Mouse (Mus musculus) lung, postnatal 25 days (tissue): ENCODE data around the gene Mfrp.
A peak's percentile ranks its signal among the peaks of the same experiment; 100 is the strongest.
"Not testable (repeated sequence)": the region's sequence is repeated elsewhere in the genome, so short reads cannot be mapped to it uniquely, and the experiment has no call there.

Experiments
- DNase-seq: peaks from one replicate; pipeline ENCODE4 v3.0.0; 2022; ENCODE audit warnings: low spot score

The Mfrp gene

GRCm38 (mm10) chr9:44106182-44106581, 4.7 kb downstream of the Mfrp start:
- DNase-seq, result no peak

DNA sequence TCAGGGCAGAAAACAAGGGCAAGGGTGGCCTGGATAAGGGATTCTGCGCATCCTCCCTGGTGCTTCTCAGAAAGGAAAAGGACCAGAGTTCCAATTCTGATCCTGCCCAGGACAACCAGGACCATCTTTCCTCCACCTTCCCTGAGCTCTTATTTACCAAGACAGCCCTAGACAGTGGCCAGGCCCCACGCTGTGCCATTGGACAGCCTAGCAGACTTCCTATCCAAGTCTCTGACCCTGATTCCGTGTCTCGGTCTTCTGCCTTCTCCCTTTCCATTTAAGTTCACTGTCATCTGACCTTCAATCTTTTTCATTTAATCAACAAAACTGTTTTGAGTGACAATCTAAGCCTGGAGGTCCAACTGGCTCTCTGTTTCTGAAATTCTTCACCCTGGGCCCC, 5.1 kb downstream of the Mfrp start:
- no peak for DNase-seq

GRCm38 (mm10) chr9:44107110-44107509, 5.6 kb downstream of the Mfrp start, which contains the start of gene C1qtnf5:
C1qtnf5 (plus strand) TSS chr9:44107245.
- DNase-seq, result peak; percentile 84

DNA sequence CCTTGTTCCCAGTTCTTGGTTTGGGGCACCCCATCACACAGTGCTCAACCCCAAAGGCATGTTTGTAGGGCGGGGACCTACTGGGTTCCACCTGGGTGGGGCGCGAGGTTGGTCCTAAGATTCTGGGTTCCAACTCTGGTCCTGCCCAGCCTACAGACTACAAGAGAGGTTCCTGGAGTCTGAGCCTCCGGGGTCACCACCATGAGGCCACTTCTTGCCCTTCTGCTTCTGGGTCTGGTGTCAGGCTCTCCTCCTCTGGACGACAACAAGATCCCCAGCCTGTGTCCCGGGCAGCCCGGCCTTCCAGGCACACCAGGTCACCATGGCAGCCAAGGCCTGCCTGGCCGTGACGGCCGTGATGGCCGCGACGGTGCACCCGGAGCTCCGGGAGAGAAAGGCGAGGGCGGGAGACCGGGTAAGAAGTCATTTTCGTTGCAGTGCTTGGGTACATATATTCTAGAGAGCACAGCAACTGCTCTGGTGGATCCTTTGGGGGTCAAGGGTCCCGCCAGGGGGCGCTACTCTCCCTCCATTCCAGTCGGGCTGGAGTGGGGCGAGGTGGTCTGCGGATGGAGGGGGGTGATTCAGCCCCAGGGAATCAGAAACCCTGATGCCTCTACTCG, 6.1 kb downstream of the Mfrp start:
- DNase-seq, result no peak

- no peak for DNase-seq
Measured at GRCm38 (mm10) chr9:44108269-44109055, 6.9 kb downstream of the Mfrp start.

- DNase-seq, result peak; percentile 72
Measured at GRCm38 (mm10) chr9:44109360-44110095, 8.0 kb downstream of the Mfrp start.

DNA sequence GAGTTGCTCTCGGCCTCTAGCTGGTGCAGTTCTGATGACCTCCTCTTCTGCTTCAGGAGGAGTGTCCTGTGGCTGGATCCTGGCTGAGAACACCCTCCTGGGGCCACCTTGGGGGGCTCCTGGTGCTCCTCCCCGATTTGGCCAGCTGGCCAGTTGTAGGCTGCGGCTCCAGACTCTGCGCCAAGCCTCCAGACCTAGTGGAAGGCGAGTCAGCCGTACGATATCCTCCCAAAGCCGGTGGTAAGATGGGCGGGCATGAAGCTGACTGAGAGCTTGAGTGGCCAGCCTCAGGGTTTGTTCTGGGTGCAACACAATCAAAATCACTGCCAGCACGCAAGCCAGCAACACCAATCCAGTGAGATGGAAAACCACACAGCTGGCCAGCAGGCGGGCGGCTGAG, 10.4 kb downstream of the Mfrp start:
- not testable (repeated sequence) for DNase-seq

- peak; percentile 98 for DNase-seq
Measured at GRCm38 (mm10) chr9:44113105-44113789, 11.7 kb downstream of the Mfrp start, which contains the start of the genes Gm49380 and Rnf26. Gm49380 (minus strand) TSS chr9:44113500. Rnf26 (minus strand) TSS chr9:44113517.

DNA sequence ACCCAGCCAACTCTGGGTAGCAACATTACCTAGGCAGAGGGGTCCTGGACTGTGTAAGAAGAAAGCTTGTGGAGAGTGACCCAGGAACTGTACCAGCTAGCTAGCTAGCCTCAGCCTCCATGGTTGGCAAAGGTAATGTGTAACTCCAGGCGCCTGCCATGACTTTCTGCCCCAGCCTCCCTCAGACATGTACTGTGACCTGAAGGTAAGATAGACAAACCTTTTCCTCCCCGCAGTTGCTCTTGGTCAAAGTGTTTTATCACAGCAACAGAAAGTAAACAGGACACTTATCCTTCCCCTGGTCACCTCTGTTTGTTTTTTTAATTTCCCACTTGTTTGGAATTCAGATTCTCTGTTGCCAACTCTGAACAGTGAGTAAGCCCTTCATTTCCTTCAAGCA, 12.9 kb downstream of the Mfrp start:
- DNase-seq, result no peak

- DNase-seq, result no peak
Measured at GRCm38 (mm10) chr9:44115599-44115998, 14.1 kb downstream of the Mfrp start.

DNA sequence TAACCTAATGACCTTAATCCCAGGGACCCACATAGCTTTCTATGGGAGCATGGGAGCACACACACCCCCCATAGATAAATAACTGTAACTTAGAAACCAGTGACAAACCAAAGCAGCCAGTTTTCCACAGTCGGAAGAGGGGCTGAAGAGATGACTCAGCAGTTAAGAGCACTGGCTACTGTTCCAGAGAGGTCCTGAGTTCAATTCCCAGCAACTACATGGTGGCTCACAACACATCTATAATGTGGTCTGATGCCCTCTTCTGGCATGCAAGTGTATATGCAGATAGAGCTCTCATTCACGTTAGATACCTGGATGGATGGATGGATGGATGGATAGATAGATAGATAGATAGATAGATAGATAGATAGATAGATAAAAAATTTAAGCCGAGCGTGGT, 14.7 kb downstream of the Mfrp start:
- no peak for DNase-seq

DNA sequence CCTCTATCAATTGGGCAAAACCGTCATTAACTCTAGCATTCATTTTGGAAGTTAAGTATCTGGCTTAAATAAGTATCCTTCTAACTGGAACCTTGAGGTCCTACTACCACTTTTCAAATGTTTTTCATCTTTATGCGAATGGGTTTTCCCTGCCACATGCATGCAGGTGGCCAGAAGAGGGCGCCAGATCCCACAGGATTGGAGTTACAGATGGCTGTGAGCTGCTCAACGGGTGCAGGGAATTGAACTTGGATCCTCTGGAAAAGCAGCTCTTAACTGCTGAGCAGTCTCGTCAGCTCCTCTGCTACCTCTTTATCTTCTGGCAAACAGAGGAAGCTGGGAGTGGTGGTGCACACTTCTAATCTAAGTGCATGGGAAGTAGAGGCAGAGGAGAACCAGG, 17.5 kb downstream of the Mfrp start:
- DNase-seq, result no peak

- DNase-seq, result no peak
Measured at GRCm38 (mm10) chr9:44119948-44120465, 18.5 kb downstream of the Mfrp start.

GRCm38 (mm10) chr9:44124317-44124716, 22.8 kb downstream of the Mfrp start:
- no peak for DNase-seq

DNA sequence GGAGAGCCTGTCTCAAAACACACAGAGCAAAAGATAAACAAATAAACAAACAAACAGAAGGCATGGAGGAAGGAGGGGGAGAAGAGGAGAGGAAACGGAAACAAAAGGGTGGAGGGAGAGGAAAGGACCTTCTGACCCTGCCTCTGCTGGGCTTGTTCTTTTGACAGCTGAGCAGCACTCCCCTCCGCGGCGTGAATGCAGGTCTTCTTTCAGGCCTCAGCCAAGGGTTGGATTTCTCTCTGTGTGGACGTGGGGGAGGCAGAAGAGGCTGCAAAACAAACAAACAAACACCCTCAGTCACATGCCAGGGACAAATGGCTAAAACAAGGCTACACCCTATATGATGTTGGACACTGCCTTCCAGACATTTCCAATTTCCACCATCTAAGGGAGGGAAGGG, 23.5 kb downstream of the Mfrp start:
- DNase-seq, result no peak

DNA sequence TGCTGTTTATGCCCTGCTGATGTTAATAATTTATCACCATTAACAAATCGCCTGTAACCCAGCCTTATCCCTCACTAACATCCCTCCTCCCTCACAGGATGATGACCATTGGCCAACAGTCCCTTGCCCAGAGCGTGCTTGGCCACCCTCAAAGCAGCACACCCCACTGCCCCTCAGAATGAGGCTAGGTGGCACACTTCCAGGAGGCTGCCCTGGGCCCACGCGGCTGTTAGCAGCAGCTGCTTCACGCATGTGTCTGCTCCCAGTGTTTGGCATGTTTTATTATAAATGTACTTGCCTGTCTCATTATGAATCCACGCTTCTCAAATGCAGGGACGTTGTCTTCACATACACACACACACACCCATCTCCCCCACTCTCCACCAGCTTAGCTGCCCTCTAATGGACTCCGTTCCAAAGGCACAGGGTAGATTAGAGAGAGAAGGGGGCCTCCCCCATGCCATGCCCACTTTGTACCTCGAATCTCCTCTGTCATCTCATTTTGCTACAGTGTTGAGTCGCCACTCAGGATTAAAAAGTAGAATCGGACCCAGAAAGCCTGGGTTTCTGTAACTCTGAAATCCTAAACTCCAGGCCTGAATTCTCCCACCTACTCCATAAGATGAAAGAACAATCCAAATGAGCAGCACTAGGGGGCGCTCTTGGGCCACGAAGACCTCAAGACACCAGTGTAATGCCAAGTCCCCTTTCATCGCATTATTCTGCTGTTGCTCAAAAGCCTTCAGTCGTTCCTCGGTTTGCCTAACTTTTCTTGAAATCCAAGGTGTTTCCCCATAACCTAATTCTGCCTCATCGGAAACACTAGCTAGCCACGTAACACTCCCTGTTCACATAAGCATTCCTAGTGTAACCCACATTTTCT, 24.3 kb downstream of the Mfrp start:
- DNase-seq, result peak; percentile 88

DNA sequence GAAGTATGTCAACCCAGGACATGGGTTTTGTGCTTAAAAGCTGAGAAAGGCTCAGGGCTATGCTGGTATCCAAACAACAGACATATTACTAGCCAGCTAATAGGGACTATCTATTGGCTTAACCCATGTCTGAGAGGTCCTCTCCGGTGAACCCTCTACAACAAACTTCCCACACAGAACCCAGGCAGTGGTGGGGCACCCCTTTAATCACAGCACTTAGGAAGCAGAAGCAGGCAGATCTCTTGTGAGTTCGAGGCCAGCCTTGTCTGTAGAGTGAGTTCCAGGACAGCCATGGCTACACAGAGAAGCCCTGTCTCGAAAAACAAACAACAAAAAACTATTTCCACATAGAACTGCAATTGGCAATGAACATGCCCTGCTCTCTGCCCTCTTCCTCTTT, 25.2 kb downstream of the Mfrp start:
- DNase-seq, result no peak

DNA sequence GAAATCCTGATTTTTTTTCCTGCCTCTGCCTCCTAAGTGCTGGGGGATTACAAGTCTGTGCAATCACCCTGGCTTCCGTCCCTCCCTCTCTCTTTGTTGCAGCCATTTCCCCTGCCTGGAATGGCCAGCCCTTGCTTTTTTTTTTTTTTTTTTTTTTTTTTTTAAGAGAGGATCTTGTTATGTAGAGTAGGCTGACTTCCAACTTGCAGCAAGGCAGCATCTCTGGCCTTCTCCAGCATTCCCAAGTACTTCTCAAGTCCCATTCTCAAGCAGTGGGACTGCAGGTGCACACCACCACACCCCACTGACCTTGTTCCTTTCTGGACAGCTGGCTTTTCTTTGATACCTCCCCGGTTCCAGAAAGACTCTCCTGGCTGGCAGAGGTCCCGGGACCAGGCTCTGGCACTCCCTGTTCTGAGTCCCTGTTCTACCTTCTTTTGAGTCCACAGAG, 25.8 kb downstream of the Mfrp start:
- DNase-seq, result no peak

GRCm38 (mm10) chr9:44129633-44130032, 28.1 kb downstream of the Mfrp start:
- DNase-seq, result peak; percentile 64

- DNase-seq, result peak; percentile 93
Measured at GRCm38 (mm10) chr9:44130034-44130433, 28.5 kb downstream of the Mfrp start.
